Mouse (Mus musculus) embryo, embryonic 9.5 days (tissue): ENCODE measurements around the gene Fbxw11.
"Not testable (repeated sequence)": the region's sequence is repeated elsewhere in the genome, so short reads cannot be mapped to it uniquely, and the experiment has no call there.

Experiments used
- DNase-seq: peaks from one replicate; pipeline ENCODE4 v3.0.0-alpha.2; 2017; ENCODE audit errors: extremely low spot score

Fbxw11 gene

DNA sequence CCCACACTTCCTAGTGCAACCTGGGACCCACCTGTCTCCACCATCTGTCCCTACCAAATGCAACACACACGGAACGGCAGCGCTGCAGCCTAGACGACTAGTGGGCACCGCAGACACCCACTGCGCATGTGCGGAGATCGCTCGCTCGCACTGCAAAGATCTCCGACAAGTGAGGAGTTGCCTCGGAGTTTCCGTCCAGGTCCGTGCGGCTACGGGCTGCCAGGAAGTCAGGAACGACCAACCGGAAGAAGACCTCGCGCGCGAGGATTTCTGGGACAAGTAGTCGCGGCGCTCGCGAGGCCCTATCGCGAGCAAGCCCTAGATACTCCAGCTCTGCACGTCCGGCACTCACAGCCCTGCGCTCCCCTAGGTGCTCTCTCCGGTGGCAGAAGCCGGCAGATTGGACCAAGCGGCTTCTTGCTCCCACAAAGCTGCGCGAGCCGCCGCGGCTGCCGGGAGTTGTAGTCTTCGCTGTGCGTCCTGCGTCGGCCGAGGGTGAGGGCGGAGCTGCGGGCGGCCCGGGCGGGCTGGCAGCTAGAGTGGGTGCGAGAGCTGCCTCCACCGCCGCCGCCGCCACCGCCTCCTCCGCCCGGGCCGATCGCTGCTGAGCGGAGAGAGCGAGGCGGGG, at the start of gene Fbxw11:
Gene Fbxw11, plus strand, starts transcription at position 476 of the 628 bp plus-strand sequence.
- peak; percentile 95 for DNase-seq

DNA sequence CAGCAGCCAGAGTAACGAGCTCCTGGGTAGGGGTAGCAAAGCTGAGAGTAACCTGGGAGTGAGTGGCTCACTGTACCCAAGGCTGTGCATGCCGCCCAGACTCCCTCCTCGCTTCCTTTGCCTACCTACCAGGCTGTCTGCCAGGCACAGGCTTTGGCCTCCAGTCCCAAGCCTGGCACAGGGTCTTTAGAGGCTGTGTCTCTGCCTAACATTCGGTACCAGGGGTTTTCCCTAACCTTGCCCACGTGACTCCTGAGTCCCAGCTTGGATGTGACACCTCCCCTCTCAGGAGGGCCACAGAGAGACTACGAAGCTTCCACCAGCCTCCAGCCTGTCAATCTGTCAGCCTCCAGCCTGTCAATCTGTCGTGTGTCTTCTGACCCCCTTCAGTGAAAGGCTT, 49.4 kb upstream of the Fbxw11 start:
- no peak for DNase-seq

DNA sequence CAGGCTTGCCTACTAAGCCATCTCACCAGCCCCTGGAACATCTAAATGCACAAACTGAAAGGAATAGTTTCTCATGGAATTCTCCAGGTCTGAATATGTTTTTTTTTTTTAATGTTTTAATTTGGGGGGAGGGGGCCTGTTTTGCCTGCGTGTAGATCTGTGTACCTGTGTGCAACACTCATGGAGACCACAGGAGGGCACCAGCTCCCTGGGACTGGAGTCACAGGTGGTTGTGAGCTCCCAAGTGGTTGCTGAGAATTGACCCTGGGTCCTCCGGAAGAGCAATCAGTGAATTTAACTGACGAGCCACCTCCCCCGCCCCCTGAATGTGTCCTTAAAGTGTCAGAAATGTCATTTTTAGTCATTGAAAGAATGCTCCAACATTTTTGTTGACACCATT, 48.4 kb upstream of the Fbxw11 start:
- DNase-seq = no peak

DNA sequence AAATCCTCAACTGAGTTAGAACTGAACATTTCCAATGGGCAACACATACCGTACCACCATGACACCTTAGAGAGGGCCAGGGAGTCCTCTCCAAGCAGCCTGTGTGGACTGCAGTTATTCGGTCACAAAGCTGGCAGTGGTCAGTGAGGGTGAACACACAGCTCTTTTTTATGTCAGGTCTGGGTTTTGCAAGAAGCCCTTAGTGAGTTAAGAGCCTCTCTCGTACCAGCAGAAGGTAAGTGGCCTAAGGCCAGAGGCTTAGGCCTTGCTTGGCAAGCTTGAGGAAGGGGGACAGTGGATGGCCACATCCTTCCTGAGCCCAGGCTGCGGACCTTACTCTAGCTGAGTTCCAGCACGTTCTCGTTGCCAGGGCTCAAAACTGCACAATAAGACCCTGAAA, 42.2 kb upstream of the Fbxw11 start:
- no peak for DNase-seq

DNA sequence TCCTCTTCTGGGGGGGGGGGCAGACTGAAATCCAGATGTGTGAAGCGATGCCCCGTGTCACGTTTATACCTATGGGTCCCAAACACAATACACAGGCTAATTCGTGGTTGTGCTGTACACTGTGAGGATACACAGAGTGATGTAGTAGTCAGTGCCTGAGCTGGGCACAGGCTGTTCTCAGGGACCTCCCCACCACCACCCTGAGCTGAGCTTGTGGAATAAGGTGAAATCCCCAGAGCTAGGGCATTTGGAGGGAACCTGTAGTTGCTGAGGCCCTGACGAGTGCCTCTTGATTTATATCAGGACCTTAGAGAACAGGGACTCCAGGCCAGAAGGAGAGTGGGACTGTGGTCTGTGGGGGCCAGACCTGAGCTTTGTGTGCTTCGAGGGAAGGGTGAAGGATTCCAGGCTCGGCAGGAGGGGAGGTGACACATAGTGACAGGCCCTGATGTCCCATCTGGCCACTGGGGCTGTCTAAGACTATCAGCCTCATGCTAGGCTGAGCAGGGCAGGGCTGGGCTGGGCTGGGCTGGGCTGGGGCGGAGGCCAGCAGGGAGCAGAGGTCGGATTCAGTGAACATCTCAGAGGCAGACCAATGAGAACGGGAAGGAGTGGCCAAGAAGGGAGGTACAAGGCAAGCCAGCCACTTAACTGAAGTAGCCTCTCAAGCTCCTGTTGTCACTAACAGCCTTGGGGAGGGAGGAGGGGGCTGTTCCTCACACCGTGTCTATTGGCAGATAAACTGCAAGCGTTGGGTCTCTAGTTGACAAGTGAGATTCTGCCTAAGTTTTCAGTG, 40.8 kb upstream of the Fbxw11 start:
- DNase-seq = peak; percentile 66

DNA sequence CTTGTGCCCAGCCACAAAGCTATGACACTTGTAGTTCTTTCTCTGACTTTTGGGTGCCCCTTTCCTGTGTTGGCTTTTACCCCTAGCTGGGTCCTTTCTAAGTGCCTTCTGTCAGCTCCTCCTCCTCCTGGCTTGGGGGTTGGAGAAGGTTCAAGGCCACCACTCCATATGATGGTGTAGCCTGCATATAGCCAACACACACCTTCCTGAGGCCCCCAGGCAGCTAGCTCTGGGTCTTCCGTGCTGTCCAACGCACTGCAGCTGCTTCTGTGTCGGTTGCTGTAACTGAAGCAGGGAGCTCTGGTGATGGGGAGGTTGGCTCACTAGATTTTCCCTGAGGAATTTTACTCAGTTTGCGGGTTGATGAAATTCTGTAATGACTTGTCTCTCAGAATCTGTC, 37.9 kb upstream of the Fbxw11 start:
- DNase-seq = no peak

DNA sequence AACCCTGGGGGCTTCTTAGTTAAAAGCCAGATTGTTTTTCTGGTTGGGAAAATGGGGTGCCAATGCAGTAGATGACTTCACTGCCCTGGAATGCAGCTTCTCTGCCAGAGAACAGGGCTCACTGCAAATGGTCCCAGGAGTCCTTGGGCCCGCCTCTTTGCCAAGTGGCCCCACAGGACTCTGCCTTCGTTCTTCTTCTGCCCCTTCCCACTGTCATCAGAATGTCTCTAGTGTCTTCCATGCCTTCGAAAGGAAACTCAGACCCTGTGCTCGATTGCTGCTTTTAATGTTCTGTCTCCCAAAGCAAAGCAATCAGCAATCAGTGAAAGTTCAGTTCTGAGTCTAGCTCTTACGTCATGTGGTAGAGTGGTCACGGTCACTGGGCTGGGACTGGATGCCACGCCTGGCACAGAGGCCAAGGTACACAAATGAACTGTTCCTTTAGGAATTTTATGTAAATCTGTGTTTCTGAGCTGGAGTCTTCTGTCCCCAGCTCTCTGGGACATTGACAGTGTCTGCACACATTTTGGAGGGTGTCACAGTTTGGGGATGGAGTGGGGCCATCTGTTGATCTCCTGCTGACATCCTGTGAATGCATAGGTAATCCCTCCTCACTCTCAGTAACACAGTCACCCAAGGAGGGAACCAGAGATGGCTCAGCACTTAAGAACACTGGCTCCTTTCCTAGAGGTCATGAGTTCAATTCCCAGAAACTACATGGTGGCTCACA, 37.2 kb upstream of the Fbxw11 start:
- no peak for DNase-seq

DNA sequence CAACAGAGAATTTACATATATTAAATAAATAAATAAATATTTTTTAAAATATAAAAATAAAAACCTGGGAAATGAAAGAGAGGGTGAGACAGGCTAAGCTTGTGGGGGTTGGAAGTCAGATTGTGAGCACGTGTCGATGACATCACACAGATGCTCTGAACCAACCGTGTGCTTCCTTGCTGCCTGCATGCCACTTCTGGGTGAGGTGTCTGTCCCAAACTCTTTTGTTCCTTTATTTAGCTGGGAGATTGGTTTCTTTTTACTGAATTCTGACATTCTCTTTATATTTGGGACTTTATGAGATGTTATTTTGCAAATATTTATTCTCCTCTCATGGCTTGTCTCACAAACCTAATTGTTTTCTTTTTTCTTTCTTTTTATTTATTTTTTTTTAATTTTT, 36.6 kb upstream of the Fbxw11 start:
- DNase-seq = no peak

DNA sequence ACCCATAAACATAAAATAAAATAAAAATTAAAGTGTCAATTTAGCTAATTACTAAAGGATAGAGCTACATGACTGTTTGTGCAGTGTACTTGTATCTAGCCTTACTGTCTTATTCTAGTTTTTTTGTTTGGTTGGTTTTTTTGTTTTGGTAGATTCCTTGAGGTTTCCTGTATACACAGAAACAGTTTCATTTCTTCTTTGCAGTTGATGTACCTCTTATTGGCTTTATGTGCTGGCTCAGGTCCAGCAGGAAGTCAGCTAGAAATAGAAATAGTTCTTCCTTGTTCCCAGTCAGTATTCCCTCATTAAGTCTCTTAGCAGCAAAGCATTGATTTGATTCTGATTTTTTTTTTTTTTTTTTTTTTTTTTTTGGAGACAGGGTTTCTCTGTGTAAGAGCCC, 35.2 kb upstream of the Fbxw11 start:
- no peak for DNase-seq

DNA sequence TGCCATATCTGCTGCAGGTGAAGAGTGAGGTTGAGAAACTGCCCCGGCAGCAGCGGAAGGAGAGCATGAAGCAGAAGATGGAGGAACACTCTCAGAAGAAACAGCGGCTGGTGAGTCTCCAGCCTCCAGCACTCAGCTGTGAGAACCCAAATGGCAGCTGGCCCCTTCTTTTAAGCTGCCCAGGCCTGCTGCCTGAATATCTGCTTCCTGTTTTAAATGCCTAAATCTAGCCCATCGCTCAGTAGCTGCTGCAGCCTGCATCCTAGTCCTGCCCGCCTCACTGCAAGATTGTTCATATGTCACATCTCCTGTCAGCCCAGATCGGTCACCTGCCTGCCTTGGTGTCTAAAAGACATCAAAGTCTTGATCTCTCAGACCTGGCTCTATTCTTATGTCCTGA, 31.9 kb upstream of the Fbxw11 start:
- DNase-seq = no peak

DNA sequence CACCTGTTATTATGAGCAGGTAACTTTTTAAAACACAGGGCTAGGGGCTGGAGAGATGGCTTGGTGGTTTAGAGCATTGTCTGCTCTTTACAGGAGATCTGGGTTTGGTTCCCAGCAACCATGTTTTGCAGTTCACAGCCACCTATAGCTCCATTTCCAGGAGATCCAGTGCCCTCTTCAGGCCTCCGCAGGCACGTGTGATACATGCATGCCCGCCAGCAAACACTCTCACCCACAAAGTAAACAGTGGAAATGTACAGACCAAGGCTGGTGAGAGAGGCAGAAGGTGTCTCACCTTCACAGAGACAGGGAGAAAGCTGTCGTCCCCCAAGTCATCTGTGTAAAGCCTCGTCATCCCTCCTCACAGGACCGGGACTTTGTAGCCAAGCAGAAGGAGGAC, 30.2 kb upstream of the Fbxw11 start:
- no peak for DNase-seq

DNA sequence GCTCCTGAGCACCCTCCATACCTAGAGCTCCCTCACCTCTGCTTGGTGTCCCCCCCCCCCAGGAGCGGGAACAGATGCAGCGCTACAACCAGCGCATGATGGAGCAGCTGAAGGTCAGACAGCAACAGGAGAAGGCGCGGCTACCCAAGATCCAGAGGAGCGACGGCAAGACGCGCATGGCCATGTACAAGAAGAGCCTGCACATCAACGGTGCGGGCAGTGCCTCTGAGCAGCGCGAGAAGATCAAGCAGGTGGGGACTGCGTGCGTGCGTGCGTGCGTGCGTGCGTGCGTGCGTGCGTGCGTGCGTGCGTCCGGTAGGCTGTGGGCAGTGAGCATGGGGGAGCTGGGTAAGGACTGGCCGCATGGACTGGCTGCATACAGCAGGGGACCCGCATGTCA, 28.1 kb upstream of the Fbxw11 start:
- no peak for DNase-seq

DNA sequence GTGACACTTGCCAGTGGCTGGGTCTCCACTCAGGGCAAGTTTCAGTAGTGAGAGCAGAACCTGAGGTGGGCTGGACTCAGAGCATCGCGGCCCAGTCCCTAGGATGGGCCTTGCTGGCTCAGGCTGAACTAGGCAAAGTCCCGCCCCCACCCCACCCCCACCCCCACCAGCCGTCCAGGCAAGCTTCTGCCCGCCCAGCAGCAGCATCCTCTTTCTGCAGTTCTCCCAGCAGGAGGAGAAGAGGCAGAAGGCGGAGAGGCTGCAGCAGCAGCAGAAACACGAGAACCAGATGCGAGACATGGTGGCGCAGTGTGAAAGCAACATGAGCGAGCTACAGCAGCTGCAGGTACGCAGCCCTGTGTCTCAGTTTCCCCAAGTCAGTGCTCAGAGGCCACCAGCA, 27.0 kb upstream of the Fbxw11 start:
- DNase-seq = peak; percentile 41

DNA sequence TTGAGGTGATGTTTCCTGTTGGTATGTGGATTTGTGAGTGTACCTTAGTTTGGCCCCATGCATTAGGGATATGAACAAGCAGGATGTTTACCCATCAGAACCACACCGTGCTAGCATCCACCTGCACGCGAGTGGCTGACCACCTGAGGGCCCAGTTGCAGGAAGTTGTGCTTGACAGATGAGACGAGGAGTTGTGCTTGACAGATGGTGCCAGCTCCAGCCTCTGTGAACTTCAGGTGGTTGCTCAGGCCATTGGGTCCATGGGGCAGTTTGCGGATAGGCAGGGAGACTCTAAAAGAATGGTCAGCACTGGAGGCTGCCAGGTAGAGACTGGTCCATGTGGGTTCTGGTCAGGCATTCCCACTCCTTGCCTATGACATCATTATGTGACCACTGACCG, 26.4 kb upstream of the Fbxw11 start:
- no peak for DNase-seq

DNA sequence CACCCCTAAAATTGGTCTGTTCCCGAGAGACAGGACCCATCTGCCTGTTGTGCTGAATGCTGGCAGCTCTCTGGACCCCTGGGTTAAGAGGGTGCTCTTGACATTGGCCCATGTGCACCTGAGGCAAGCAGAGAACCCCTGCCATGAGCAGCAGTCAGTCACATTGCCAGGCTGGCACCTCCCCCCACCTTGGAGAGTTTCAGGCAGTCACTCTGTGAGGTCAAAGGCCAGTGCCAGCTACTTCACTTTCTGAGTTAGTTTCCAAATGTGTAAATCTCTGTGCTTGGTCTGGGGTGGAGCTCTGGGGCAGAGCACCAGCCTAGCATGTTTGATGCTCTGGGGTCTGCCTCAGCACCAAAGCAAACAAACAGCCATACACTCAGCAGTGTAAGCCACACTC, 24.5 kb upstream of the Fbxw11 start:
- no peak for DNase-seq

DNA sequence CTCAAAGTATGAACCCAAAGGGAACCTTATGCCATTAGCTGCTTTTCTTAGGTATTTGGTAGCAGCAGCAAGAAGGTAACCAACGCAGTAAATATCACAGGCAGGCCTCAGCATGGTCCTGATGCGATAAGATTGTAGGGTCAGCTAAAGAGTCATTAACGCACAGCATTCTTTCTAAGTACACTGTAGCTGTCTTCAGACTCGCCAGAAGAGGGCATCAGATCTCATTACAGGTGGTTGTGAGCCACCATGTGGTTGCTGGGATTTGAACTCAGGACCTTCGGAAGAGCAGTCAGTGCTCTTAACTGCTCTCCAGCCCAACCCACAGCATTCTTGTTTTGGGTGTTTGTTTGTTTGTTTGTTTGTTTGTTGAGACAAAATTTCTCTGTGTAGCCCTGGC, 23.9 kb upstream of the Fbxw11 start:
- not testable (repeated sequence) for DNase-seq

DNA sequence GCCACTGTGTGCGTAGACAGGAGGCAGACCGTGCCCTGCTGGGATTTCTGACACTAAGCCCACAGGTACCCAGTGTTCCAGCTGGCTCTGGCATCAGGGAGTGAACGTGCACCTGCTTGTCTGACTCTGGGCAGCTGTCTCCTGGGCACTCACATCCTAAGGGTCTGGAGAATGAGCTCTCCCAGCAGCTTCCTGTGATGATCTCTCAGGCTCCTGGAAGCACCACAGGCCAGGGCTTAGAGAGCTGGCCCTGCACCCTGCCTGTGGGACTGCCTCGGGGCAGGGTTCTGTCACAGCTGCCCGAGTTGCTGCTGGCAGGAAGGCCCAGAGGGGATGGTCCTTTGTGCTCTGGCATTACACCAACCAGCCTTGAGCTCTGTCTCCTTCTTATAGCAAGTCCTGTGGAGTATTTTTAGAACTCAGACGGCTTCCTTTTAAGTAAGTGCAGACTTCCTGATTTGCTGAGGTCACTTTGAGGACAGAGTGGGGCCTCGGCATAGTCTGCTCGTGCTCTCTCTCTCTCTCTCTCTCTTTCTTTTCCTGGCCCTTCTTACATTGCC, 23.2 kb upstream of the Fbxw11 start:
- DNase-seq = peak; percentile 15

DNA sequence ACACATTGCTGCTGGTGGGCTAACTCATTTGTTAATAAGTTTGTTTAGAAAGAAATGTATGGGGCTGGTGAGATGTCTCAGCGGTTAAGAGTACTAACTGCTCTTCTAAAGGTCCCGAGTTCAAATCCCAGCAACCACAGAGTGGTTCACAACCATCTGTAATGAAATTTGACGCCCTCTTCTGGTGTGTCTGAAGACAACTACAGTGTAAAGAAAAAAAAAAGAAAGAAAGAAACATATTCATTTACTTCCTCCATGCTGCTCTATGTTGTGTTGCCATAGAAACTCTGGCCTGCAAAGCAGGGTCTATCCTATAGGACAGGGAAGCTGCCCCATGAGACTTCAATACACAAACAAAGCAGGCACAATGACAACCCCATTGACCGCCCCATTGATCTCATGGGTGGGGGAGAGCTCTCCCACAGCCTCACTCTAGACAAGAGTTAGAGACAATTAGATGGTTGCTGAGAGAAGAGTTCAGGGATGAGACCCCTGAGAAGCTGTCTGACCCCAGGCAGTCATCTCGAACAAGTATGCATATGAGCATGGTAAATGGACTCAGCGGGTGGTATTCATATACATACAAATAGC, 22.6 kb upstream of the Fbxw11 start:
- no peak for DNase-seq

DNA sequence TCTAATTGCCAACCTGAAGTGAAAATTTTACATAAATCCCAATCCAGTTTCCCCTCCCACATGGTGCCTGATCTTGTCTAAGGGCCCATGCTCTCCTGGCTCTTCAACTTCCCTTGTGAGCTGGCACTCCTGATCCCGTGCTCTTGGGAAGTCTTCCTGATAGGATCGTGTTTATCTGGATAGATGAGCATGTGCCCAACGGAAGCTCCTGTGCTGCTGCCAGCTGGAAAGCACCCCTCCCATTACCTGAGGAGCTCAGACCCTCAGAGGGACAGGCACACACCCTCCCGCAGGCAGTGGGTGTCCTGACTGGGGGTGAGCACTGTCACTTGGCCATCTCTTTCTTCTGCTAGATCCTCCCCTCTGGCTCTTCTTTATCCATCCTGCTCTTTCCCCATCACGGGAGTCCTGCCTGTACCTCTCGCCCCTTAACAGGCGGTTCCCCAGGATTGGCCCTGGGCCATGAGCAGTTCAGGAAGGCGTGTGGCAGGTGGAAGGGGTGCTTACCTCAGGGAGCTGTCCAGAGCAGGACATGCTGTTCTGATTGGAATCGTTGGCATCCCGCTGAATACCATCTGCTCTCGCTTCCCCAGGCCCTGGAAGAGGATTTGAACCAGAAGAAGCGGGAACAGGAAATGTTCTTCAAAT, 20.6 kb upstream of the Fbxw11 start:
- no peak for DNase-seq

DNA sequence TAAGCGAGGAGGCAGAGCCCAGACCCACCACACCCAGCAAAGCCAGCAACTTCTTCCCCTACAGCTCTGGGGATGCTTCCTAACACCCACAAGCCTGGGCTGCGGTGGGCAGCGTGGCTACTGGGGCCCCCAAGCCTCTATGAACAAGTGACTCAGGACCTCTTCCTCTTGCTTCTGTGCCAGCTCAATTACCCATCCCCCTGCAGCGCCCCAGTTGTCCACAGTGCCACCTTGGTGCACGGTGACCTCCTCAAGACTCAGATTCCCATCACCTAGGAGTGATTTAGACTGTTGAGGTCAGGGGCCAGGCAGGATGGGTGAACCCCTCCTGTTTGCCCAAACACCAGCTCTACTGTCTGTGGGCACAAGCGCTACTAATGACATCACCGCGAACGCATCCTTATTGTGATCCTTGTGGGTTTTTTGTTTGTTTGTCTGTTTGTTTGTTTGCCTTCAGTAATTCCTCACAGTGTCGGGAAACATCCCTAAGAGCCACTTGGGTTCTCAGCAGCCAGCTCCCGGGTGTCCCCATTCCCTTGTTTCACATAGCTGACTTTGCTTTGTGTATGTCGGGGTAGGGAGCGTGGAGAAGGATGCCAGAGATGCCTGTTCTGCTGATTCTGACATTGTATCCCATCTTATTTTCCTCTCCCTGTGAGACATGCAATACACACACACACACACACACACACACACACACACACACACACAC, 19.9 kb upstream of the Fbxw11 start:
- DNase-seq = no peak

DNA sequence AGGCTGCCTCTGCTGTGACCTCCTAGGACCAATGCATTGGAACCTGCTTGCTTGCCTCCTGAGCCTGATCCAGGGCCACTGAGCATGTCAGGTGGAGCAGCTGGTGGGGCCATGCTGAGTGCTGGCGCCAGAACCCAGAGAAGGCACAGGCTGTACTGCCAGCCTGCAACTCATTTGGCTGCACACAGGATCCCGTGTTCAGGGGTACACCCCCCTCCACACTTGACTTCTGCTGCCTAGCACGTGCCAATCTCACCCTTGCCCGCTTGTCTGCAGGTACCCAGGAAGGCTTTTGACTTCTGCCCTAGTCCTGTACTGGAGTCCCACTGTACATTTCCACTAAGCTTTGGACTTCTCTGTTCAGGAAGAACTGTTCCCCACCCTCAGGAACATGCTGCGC, 19.3 kb upstream of the Fbxw11 start:
- no peak for DNase-seq
